Mouse (Mus musculus) macrophage (primary cell): Measurements from ENCODE around the gene Adprm. TPM values are rescaled to one million over a fixed set of nuclear protein-coding genes. Genes with fewer than 3 reads are reported as not detected.

Experiments
- H3K27ac ChIP-seq: fragments of 350-480 bp; formaldehyde crosslinking; 2 replicates; pipeline ENCODE4 v1.9.0; 2021
- H3K36me3 ChIP-seq: fragments of 350-480 bp; formaldehyde crosslinking; 2 replicates; pipeline ENCODE4 v1.9.0; 2021; ENCODE audit errors: inconsistent target
- H3K4me3 ChIP-seq: fragments of 350-480 bp; formaldehyde crosslinking; 2 replicates; pipeline ENCODE4 v1.9.0; 2021; ENCODE audit errors: inconsistent target
- H3K79me2 ChIP-seq: fragments of 350-480 bp; formaldehyde crosslinking; 2 replicates; pipeline ENCODE4 v1.9.0; 2021; ENCODE audit errors: inconsistent target
- WGBS: methylation state at CpG from one replicate; pipeline ENCODE4 v1.1.7; 2026; ENCODE audit warnings: inconsistent platforms; ENCODE audit not compliant: missing documents; 5-methylcytosine and 5-hydroxymethylcytosine counted together
- polyA plus RNA-seq: library from polyadenylated mRNA; stranded (reverse); fragments of 250-400 nt; gene quantifications from 3 replicates; pipeline ENCODE4 v1.2.4, GENCODE M21; 2018; ENCODE audit warnings: inconsistent platforms

Gene Adprm
- polyA plus RNA-seq, 1 experiment from 2014 or later, result 15.4 TPM

DNA sequence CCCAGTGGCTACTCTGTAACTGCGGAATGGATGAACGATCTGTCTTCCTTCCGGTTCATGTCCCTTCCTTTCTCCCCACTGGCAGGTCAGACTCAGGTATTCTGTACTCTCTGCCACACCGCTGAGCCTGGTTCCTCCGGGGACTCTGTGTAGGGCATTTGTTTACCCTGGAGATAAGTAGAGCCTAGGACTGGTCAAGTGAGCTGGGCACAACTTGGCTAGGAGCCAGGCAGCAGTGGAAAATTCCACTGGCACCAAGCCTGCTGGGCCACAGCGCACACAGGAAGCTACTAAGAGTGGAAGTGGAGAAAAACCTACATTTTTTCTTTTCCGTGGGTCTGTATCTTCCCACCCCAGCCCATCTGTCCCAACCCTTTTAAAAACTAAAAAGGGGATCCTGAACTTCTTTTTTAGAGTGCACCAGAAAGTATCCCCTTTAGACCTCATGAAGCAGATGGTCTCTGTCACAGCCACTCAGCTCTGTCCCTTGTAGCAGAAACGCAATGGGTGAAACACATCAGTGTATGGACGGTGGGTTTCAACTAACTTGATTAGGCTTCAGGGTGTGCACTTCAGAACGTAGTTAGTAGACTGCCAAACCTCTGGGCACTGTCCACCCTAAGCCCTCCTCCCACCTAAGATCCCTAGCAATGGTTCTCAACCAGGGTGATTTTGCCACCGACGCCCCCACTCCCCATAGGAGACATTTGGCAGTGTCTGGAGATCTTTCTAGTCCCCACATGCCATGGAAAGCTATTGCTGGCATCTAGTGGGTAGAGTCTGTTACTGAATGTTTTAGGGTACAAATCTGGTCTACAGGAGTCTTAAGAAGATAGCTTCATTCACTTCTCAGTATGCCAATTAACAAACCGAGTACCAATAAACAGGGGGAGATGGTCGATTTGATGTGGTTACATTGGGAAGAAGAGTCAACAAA, 53.7 kb downstream of the Adprm start:
- Histone ChIP-seq H3K79me2 (no peaks in the 10 kb centered on the region), H3K36me3 (no peaks in the 10 kb centered on the region), H3K4me3 (no peak overlapping the region), H3K27ac (no peak overlapping the region)
- 78% methylated on average over 14 of the region's 14 CpGs for WGBS

DNA sequence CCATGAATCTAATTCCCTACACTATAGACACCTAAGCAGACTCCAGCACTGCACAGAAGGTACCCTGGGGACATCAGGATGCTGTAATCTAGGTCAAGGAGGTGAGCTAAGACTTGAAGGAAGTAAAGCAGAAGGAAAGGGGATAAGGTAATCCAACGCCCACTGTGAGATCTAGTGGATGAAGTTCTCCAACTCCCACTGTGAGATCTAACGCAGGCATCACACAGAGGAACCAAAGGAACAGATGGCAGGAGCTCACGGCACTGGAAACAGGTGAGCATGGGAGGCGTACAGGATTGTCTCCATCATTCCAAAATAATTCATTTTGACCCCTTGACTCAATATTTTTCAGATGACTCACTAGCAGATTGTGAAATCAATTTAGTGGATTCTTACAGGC, 55.9 kb downstream of the Adprm start:
- 86% methylated on average over 4 of the region's 4 CpGs for WGBS
- no peaks in the 10 kb centered on the region for H3K79me2 ChIP-seq
- H3K27ac ChIP-seq, result no peak overlapping the region
- H3K36me3 ChIP-seq, result no peaks in the 10 kb centered on the region
- no peak overlapping the region for H3K4me3 ChIP-seq

DNA sequence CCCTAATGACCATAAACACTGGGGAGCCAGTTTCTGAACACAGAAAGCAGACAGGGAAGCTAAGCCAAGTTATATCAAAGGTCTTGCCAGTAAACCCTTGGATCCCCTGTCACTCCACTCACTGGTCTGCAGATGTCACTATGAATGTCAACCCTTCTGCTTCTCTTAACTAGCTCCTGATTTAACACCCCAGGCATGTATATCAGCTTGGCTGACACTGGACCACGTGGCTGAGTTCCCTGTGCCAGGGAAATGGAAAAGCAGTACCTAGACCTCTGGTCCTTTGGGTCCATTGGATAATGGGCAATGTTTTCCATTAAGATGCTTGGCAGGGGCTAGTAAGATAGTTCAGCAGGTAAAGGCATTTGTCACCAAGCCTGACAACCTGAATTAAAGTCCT, 58.7 kb downstream of the Adprm start:
- H3K36me3 ChIP-seq, result no peaks in the 10 kb centered on the region
- WGBS, result 41% methylated on average over 1 of the region's 1 CpGs
- H3K79me2 ChIP-seq, result no peaks in the 10 kb centered on the region

DNA sequence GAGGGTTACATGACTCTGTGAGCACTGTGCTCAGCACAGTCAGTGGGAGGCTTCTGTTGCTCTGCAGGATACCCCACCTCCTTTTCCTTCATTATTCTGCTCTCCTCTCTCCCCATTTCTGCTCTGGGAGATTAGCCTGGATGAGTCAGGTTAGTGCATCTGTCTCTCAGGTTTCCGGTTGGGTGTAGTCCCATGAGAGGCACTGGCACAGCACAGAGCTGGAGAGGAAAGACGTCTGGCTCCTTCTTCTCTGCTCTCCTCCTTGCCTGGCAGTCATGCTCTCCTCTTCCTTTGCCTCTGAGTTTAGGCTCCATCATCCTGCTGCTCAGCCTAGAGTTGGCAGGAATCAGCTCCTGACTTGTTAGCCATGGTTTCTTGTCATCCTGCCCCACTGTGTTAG, 60.2 kb downstream of the Adprm start:
- Histone ChIP-seq H3K79me2 (no peaks in the 10 kb centered on the region), H3K36me3 (no peaks in the 10 kb centered on the region), H3K27ac (no peak overlapping the region), H3K4me3 (no peak overlapping the region)
- 87% methylated on average over 2 of the region's 2 CpGs for WGBS

More for the DNA sequence above, 58.7 kb downstream of the Adprm start:
- Histone ChIP-seq H3K27ac (no peak overlapping the region), H3K4me3 (no peak overlapping the region)

Other genes with a start within 250 kb of the Adprm start
- gene Pirt, start 140.6 kb downstream of the Adprm start, polyA plus RNA-seq, result not detected in 3 replicates
- gene Tmem238l, start 96.0 kb downstream of the Adprm start, polyA plus RNA-seq, result not detected in 3 replicates
- 5.1 to 13.2 TPM (median 8.5 TPM) in 3 replicates for gene Tmem220, start 27.4 kb downstream of the Adprm start, polyA plus RNA-seq
- gene Sco1, start 76 bp upstream of the Adprm start, polyA plus RNA-seq, result 8.3 to 14.2 TPM (median 13.6 TPM) in 3 replicates
- gene Myh3, start 25.7 kb upstream of the Adprm start, polyA plus RNA-seq, result 0.03 TPM in 1 of 3 replicates, not detected in the others
- not detected in 3 replicates for gene Myh2, start 118.4 kb upstream of the Adprm start, polyA plus RNA-seq
- not detected in 3 replicates for gene Myh1, start 147.5 kb upstream of the Adprm start, polyA plus RNA-seq
- not detected in 3 replicates for gene Myh4, start 185.4 kb upstream of the Adprm start, polyA plus RNA-seq
- gene Myh8, start 224.5 kb upstream of the Adprm start, polyA plus RNA-seq, result not detected in 3 replicates